Mouse (Mus musculus) heart, postnatal 14 days (tissue): ENCODE data around the gene Napa. TPM values are rescaled to one million over a fixed set of nuclear protein-coding genes. Genes with fewer than 3 reads are reported as not detected.

Experiments
- DNase-seq, 2 experiments: peaks; one replicate each; pipeline ENCODE4 v3.0.0; 2021 to 2022
- intact Hi-C: fragments of 180-260 bp; cut with DNase I; formaldehyde crosslinking; loops from one replicate; pipeline ENCODE4 v1.15.1; 2025
- long read RNA-seq, 2 experiments: library from polyadenylated mRNA; stranded (forward); transcript quantifications; one replicate each; pipeline ENCODE4 v2.0.0; 2021
- total RNA-seq, 2 experiments: library from RNA; stranded (reverse); gene quantifications; 2 replicates each; pipeline ENCODE4 v1.2.3; 2021

Gene Napa
- total RNA-seq: 10 to 100 TPM; 86.1 to 99.9 TPM
- long read RNA-seq, experiment 1, transcript Napa-201 (11 exons, 2,517 nt): major isoform, 241 of 274 reads
- long read RNA-seq, experiment 1, partial matches to known transcripts: 3 of 274 reads
- long read RNA-seq, experiment 1, other reads (novel, unspliced or antisense): 27 of 274 reads
- long read RNA-seq, experiment 2, transcript Napa-201 (11 exons, 2,517 nt): major isoform, 217 of 240 reads
- long read RNA-seq, experiment 2, partial matches to known transcripts: 0 of 240 reads
- long read RNA-seq, experiment 2, other reads (novel, unspliced or antisense): 23 of 240 reads

DNA sequence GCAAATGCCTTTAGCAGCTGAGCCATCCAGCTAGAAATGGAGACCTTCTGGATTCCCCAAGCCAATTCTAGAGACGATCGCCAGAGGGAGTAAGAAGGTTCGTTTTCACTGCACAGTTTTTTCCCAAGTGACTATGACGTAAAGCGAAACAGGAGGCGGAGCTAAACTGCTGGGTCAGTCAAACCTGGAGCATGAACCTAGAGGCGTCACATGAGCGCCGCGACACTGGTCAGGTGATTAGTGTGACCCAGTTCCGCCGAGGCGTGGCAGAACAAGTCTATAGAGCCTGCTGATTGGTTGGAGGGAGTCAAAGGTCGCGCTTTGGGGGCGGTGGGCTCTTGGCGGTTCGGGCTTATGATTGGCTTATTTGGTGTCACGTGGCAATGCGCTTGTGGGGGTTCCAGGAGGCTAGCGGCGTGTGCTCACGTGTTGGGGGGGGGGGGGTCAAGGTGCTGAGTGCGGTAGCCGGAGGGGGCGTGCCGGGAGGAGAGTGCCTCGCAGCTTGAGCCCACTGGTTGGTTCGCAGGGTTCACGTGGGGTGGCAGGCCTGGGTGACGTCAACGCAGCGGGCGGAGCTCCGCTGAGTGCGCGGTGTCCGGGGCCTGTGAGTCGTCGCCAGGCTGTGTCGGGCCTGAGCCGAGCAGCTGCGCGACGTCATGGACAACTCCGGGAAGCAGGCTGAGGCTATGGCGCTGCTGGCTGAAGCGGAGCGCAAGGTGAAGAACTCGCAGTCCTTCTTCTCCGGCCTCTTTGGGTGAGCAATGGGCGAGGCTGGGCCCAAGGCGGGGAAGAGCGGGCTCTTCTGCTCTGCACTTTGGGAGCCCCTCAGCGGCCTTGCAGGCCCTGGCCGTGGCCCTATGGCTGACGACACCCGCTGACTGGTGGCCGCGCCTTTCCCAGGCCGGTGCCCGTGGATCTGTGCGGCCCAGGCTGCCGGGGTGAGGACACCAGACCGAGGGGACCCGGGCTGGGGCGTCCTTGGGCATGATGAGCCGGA, at the start of gene Napa:
Gene Napa (plus strand): TSS at position 438 of the 997 bp plus-strand sequence.
- peak; percentile 98 for DNase-seq
- intact Hi-C loops: loop anchor here (2.0 to 5.0 kb wide), 3 partner anchors 20 to 164 kb away; partner anchors contain the start of gene Kptn

DNA sequence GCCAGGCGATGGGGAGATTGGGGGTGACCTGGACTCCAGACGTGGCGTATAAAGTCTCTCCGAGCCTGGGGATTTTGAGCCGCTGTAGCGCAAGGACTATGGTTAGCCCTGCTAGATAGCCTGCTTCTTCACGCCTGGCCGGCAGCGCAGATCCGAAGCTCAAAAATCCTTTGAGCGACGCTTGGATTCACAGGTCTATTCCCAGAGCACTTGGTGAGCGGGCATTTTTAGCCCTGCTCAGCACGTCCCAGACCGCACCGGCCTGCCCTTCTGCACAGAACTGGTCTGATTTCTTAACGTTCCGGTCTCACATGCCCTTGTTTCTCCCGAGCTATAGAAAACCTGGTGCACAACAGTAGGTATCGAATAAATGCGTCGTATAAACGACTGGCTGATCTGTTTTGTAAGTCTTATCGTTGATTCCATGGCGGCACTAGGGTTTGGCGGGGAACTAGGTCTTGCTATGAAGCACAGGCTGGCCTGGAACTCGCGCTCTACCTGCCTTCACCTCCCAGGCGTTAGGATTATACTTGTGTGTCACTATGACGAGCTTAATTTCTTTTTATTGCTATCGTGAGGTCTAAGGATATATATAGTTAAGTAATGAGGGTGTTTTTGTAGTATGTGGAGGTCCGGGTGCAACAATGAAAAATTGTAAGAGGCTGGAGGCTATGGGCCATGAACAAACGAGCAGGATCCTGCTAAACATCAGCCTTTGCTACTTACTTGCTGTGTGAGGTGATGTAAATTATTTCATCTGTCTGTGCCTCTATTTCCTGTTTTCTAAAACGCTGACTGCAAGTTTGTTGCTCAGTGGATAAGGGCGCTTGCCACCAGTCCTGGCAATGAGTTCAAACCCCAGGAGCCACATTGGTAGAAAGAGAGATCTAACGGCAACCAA, 49.3 kb upstream of the Napa start:
- no peak for DNase-seq
- intact Hi-C loops: loop anchor here (5.0 kb wide), 1 partner anchor 117 kb away; no protein-coding TSS in a partner anchor

DNA sequence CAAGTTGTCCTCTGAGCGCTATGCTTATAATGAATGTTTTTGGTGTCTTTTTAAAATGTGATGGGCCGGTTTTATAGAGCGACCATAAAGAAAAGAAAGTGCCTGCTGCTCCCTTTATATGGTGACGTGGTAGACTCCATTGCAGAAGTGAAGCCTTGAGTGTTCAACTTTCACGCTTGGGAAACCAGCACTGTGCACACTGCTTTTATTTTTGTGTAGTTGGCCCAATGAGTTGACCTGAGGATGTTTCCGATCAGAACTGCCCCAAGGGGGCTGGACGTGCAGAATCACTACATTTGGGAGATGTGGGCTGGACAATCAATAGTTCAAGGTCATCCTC, 48.7 kb upstream of the Napa start:
- no peak for DNase-seq
- intact Hi-C loops: loop anchor here (5.0 kb wide), 1 partner anchor 117 kb away; no protein-coding TSS in a partner anchor

DNA sequence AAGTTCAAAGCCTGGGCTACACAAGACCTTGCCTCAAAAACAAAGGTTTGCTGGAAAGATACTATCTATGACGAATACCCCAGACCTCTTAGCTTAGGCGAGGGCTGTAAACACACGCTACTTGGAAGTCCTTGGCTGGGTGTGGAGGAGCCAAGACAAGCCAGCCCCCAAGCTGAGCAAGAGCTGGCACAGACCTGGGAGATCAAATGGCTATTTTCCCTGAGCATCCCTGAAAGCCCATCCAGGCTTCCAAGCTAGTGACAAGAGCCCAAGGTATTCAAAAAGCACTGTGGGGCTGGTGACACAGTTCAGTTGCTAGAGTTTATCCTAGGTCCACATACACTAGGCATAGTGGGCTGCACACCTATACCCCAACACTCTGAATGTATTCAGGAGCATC, 47.7 kb upstream of the Napa start:
- intact Hi-C loops: no loop called here
- no peak for DNase-seq

DNA sequence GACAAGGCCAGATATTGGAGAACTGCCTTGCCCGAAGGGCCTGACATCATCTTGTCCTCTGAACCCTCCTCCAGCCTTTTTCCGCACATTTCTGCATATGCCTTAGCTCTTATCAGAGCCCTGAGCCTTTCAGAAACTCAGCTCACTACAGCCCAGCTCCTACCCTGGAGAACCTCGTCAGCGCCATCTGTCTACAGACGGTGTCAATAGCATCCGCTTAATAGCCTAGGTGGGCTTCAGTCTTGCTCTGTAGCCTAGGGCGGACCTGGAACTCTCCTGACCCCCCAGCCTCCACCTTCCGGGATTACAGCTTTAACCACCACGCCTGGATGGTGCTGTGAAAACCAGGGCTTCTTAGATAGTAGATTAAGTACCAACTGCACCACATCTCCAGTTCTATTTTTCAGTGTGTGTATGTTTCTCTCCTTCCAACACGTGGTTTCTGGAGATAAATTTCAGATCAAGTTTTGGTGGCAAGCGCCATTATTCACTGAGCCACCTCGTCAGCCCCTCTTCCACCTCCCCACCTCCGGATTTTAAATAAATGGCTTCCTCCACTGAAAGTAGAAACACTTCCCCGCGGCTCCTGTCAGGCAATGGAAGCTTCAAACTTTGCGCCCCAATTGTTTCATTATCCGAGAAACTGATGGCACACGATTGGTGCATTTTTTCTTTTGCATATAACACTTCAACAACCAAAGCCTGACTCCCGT, 46.2 kb upstream of the Napa start:
- intact Hi-C loops: loop anchor here (1.0 kb wide), 2 partner anchors 69 to 76 kb away; no protein-coding TSS in a partner anchor

DNA sequence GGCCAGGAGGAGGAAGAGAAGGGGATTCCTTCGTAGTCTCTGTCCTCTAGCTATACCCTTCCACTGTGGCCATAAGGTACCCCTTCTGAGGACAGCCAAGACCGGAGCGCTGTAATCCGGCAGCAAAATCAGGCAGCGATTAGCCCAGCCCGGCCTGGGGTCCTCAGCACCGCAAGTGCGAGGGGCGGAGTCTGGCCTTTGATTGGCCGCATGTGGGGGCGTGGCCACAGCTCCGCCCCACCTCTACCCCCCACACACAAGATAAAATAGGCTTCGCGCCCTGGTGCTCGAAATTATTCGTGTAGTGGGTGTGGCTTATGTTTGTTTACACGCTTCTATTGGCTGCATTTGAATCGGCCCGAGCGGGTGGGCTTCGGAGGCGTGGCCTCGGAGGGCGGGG, 45.6 kb upstream of the Napa start:
- intact Hi-C loops: loop anchor here (1.0 kb wide), 2 partner anchors 69 to 76 kb away; no protein-coding TSS in a partner anchor
- DNase-seq: peak; percentile 95 to 97

More for the DNA sequence above, 46.2 kb upstream of the Napa start:
- DNase-seq: peak; percentile 81 to 89

DNA sequence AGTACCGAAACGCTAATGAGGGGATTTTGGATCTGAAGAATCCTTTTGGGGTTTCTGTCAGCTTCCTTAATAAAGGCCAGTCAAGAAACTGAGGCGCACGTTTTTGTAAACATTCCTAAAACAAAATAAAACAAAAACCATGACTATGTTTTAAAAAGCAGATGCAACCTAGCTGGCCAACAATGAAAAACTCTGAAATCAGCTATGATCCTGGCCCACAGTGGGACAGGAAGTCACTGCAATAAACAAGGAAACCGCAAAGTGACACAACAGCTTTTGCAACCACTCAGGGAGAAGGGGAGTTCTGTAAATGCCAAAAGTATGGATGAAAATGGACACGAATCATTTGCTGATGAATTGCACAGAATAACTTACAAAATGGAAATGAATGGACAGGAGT, 45.2 kb upstream of the Napa start:
- intact Hi-C loops: no loop called here
- no peak for DNase-seq

DNA sequence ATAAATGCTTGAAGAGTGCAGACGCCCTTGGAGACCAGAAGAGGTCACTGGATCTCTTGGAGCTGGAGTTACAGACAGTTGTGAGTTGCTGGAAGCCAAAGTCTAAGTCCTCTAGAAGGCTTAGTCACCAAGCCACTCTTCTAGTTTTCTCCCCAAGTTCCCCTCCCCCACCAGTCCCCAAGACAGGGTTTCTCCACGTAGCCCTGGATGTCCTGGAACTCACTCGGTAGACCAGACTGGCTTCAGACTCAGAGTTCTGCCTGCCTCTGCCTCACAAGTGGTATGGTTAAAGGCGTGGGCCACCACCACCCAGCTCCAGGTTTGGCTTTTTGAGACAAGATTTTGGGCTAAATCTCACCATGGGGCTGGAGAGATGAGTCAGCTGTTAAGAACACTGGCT, 43.3 kb upstream of the Napa start:
- no peak for DNase-seq
- intact Hi-C loops: loop anchor here (5.0 kb wide), 1 partner anchor 37 kb away; no protein-coding TSS in a partner anchor

DNA sequence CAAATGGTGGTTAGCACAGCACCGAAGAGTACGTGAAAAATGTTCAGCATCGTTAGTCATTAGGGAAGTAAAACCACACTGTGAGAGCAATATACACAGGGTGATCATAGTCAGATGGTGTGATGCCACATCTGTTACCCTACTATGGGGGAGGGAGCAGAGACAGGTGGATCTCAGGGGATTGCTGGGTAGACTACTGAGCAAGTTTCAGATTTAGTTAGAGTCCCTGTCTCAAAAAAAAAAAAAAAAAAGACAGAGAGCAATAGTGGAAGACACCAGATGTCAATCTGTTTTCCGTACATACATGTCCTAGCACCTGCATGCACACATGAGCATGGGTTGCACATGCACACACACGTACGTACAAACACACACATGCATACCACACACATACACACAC, 42.6 kb upstream of the Napa start:
- intact Hi-C loops: loop anchor here (5.0 kb wide), 1 partner anchor 37 kb away; no protein-coding TSS in a partner anchor

DNA sequence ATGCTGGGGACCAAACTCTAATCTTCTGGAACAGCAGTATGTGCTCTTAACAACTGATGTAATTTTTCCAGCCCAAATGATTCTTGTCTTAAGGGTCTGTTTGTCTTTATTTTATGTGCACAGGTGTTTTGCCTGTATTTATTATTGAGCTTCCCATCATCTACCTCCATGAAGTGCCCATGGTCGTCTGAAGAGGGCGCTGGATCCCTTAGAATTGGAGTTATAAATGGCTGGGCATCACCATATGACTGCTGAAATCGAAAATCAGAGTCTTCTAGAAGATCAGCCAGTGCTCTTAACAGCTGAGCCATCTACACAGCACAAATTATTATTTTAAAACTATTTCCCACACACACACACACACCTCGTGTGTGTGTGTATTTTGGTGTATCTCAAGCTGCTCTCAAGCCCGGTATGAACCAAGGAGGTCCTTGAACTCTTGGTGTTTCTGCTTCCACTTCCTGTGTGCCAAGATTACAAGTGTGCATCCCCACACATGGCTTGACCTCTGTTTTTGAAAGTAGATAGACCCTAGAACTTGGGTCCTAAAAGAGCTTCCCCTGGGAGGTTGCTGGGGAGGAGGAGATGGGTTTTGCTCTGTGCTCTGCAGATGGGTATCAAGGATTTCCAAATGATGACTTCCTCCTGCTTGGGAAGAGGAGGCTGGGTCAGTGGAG, 41.7 kb upstream of the Napa start:
- intact Hi-C loops: loop anchor here (5.0 kb wide), 1 partner anchor 36 kb away; no protein-coding TSS in a partner anchor
- no peak for DNase-seq

More for the DNA sequence above, 42.6 kb upstream of the Napa start:
- no peak for DNase-seq

DNA sequence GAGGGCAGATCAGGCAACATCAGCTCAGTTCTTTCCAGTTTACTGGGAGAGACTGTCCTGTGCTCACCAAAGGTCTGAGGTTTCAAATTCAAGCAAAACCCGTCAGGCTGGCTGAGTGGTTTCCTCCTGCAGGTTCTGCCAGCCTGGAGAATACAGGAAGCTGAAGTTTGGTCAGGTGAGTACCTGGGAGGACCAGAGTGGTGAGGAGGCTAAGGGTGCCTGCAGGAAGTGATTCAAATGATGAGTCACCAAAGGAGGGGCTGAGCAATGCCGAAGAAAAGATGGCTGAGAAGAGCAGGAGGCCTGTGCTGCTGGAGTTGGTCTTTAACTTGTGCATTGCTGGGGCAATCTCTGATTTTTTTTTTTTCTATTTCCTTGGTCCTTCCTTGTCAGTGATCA, 41.1 kb upstream of the Napa start:
- intact Hi-C loops: loop anchor here (5.0 kb wide), 1 partner anchor 35 kb away; no protein-coding TSS in a partner anchor
- DNase-seq: no peak

DNA sequence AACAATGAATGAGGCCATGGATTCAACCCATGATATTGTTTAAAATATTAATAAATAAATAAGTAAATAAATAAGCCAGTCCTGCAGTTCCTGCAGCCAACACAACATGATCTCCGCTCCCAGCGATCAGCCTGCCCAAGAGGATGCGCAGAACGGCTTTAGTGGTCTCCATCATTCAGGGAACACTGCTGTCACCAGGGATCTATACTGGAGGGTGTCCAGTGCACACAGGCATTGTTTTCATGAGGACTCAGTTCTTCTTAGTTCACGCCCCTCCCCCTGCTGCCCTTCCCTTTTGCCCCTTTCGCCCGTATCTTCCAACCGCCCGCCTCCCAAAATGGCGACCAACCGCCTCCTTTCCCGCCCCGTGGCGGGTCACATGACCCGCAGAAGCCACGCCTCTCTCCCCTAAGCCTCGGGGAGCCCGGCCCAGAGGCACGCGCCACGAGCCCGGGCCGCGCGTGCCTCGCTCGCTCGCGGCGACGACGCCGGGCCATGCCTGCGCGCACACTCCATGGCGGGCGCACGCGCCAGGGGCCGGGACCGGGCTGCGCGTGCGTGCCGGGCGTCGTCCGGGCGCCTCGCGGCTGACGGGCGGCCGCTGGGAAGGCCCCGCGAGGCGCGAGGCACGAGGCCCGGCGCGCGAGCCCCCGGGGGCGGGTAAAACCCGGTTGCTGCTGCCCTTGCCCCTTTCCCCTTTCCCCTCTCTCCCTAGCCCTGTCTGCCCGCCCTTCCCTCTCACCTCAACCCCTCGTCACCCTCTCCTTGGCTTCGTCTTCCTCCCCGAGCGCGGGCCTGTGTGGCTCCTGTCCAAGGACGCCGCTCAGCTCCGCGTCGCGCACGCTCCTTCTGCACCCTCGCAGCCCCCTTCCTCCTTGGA, 36.8 kb upstream of the Napa start, which contains the start of gene Zfp541:
Gene Zfp541 (plus strand): TSS at position 596 of the 880 bp plus-strand sequence.
- intact Hi-C loops: no loop called here
- no peak for DNase-seq

DNA sequence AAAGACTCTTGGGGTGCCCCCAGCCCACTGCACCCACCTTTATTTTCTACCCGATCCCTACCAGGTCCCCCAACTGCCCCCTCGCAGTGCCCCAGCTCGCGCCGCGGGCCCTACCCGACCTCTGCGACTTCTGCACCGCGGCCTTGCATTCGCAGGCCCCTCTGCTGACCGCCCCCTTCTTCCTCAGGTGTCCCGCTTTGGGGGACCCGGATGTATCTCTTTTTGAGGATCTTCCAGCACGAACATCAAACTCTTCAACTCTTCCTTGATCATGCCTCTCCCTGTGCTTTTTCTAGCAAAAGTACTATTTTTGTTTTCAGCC, 36.2 kb upstream of the Napa start:
- intact Hi-C loops: no loop called here
- DNase-seq: no peak

DNA sequence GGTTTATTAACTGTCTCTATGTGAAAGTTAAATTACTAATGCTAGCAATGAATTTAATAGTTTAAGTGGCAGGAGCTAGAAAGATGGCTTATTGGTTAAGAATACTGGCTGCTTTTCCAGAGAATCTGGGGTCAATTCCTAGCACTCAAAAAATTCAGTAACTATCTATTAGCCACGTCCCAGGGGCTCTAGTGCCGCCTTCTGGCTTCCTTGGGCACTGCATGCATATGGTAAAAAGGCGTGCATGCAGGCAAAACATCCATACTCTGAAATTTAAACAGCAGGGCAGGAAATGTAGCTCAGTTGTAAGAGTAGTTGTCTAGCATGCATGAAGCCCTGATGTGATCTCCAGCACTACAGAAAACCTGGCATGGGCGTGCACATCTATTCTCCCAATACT, 34.8 kb upstream of the Napa start:
- DNase-seq: no peak
- intact Hi-C loops: no loop called here

DNA sequence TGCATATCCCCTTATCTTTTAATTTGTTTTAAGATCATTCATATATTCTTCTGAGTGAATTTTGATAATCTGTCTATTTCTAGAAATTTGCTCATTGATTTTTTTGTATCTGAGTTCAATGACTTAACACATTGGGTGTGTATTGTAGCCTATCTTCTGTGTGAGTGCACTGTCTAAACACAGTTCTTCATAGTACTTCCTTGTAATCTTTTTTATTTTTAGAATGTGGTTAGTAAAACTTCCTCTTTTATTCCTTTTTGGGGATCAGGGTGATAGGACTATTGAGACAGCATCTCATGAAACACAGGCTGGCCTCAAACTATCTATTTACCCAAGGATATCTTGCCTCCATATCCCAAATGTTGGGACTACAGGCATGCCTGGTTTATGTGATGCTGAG, 27.4 kb upstream of the Napa start:
- intact Hi-C loops: no loop called here
- DNase-seq: no peak

DNA sequence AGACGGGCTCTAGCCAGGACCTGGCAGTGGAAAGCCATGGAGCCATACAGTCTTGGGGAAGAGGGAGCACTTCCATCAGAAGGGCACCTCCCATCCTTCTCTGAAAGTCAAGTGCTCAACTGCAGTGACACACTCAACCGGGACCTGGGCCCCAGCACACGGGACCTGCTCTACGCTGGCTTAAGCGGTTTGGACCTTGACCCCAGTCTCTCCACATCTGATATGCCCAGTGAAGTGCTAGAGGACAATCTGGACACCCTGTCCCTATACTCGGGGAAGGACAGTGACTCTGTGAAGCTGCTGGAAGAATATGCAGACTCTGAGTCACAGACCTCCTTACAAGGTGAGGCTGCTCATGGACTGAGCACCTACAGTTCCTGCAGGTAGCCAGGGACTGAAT, 26.4 kb upstream of the Napa start:
- DNase-seq: no peak
- intact Hi-C loops: no loop called here

DNA sequence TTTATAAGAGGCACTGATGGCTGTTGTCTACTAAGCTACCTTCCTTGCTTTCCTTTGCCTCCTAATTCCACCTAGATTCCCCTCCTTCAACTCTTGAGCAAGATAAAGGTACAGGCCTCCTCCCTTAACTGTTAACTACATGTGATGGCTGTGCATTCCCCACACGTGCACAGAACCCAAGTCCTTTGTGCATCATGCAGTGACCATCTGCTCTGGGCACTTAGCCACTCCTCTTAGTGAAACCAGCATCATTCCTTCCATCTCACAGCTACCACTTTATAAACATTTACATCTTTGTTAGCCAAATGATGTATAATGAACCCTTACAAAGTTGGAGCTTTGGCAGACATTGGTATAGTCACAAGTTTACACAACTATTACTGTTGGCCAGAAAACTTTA, 18.3 kb upstream of the Napa start:
- no peak for DNase-seq
- intact Hi-C loops: no loop called here

DNA sequence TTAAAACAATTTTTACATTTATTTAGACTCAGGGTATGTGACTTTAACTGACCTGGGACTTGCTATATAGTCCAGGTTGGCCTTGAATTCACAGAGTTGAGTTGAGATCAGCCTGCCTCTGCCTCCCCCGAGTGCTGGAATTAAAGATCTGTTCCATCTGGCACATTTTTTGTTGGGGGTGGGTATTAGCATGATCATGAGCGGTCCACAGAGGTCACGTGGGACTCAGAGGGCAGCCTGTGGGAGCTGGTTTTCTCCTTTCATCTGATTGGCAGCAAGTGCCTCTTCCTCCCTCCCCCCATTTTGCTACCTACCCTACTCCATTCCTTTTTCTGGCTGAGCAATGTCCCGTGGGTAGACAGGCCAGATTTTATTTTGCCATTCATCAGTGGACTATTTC, 17.7 kb upstream of the Napa start:
- no peak for DNase-seq
- intact Hi-C loops: no loop called here
